Mouse (Mus musculus) c-Kit-positive CD71-positive TER-119-negative erythroid progenitor cells, embryonic 14.5 days (primary cell): ENCODE data around the gene Ugt1a9.
A peak's percentile ranks its signal among the peaks of the same experiment; 100 is the strongest.
"Not testable (repeated sequence)": the region's sequence is repeated elsewhere in the genome, so short reads cannot be mapped to it uniquely, and the experiment has no call there.

Experiments
- DNase-seq: peaks from one replicate; pipeline ENCODE4 v3.0.0-alpha.2; 2013; ENCODE audit warnings: low read depth

Gene Ugt1a9

DNA sequence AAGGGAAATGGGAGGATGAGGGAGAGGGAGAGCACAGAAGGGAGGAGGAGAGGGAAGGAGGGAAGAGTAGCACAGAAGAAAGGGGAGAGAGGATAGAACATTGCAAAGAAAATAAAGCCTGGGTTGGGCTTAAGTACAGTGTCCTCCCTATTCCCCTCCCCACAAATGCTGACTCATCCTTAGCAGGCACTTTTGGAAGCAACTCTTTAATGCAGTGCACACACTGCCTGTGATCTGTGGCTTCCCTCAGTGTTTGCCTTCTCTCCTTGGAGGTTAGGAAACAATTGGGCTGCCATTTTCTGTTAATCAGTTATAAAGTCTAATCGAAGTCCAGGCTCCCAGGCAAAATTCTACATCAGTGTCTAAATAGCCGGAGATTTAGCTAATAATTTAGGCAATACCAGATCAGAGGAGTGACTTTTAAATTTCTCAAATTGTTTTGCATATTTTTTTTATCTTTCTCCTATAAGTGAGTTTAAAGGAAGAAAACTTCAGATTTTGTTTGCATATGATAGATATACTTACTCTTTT lies 38.5 kb downstream of the Ugt1a9 start:
- DNase-seq = not testable (repeated sequence)

DNA sequence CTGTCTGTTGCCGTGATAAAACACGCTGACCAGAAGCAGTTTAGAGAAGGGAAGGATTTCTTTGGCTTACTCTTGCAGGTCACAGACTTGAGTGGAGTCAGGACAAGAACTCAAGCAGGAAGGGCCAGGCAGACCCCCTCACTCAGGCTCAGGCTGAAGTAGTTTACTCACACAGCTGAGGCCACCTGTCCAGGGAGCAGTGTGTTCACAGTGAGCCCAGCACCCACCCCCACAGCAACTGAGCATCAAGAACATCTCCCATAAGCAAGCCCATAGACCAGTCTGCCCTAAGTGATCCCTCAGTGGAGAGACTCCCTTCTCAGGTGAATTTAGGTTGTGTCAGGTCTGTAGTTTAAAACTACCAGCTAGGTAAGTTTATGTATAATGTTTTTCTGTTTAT lies 39.0 kb downstream of the Ugt1a9 start:
- not testable (repeated sequence) for DNase-seq

DNA sequence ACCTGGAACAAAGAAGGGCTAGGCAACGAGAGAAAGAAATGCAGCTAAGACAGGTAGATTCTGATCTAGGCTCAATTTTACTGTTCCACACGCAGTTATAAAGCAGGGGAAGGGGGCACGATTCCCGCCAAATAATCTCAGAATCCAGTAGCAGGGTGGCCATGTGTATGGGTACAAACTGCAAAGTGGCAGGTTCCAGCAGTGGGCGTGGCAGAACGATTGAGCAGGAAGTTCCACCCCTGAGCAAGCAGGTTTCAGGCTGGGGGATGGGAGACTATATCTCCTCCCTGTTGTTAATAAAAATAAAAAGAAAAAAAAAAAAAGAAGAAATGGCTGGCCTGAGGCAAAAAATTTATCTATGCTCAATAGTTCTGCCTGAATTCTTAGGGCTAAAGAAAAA lies 42.2 kb downstream of the Ugt1a9 start:
- not testable (repeated sequence) for DNase-seq

DNA sequence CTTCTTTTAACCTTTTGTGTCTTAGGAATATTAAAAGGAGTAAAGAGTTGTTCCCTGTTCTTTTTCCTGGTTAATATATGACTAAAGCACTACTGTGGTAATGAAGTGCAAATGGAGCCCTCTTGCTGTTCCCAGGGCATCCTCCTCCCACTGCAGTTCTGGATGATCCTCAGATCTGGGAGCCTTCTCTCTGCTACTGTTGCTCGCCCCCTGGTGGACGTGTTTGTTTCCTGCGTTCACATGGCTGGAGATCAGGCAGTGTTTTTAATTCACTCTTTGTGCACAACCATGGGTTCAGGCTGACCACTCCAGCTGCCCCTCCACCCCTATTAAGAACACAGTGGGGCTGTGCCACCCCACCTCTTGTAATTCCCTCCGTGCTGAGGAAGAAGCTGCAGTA lies 50.0 kb downstream of the Ugt1a9 start:
- DNase-seq = not testable (repeated sequence)

DNA sequence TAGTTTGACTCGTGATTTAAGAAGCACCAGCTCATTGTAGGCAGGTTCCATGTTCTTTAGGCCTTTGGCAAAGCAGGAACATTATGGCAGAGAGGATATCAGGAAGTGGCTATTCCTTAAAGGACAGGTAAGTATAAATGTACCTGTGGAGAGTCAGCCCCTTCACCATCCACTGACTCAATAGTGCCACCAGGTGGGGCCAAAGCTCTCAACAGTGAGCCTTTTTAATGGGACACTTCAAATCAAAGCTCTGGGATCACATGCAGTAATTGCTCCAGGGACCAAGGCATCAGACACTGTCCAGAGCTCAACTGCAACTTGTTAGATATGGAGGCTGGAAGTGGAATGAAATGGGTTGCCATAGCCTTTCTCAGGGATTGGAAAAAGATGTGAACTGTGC lies 50.9 kb downstream of the Ugt1a9 start:
- not testable (repeated sequence) for DNase-seq

DNA sequence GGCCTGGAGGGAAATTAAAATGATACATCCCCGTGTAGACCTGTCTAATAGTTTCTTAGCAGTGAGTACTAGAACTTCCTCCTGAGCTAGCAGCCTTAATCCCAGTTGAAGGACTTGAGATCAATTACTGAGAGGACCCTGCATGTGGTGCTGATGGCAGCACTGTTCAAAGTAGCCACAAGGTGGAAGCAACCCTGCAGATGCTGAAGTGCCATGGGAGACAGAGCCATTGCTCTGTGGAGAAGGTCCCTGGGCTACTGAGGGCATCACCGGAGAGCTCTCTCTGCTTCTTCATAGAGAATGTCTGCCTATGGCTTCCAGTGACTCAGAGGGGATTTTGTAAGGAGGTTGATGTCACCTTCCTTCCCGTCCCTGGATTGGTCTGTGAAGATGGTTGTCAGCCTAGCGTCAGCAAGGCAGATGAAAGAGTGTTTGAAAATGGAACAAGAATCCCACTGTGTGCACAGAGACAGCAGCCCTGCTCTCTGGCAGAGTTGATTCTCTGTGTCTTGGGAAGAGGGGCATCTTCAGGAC lies 55.3 kb downstream of the Ugt1a9 start:
- DNase-seq = not testable (repeated sequence)

DNA sequence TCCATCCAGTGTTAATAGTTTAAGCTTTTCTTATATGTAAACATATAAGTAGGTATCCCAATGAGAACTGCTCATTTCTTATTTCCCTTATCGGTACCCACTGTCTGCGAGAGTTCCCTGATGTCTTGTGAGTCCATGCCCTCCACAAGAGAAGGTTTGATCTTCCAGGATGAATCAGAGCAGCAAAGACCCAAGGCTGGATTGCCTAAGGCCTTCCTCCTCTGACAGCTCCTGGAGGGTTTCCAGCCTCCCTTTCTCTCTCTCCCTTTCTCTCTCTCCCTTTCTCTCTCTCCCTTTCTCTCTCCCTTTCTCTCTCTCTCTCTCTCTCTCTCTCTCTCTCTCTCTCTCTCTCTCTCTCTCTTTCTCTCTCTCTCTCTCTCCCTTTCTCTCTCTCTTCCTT lies 58.5 kb downstream of the Ugt1a9 start:
- DNase-seq = not testable (repeated sequence)

DNA sequence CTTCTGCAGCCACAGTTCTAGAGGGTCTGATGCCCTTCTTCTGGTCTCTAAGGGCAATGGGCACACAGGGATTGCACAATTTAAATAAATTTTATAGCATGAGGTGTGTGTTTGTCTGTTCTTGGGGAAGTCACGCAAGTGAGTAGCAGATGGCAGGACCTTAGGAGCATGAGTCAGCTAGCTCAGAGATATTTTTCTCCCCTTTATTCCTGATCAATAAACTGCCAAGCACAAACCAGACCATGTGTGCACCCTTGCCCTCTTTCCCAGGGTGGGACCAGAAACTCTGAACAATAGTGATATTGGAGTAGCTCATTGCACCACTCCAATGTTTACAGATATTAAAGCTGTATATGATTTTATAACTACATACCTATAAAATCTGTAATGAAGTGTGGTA lies 59.6 kb downstream of the Ugt1a9 start:
- DNase-seq = not testable (repeated sequence)

DNA sequence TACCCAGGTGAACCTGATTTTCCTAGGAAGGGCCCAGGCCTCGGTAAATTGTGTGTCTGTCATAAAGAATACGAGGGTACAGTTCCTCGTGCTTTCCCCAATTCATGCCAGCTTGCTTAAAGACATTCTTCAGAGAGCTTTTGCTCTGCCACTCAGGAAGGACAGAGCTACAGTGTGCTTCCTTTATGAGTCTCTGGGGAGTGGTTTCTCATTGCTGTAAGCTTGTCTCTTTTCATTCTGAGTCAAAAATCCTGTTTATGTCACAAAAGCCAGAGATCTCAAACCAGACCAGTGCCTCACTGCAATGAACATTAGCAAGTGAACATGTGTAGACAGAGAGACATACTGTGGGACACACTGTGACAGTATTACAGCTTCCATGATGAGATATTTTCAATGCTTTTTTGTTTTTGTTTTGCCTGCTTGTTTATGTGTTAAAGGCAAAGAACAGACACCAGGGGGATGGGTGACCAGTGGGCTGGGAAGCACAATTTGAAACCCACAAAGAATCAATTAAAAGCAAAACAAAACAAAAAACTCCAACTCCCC lies 63.4 kb downstream of the Ugt1a9 start:
- no peak for DNase-seq

DNA sequence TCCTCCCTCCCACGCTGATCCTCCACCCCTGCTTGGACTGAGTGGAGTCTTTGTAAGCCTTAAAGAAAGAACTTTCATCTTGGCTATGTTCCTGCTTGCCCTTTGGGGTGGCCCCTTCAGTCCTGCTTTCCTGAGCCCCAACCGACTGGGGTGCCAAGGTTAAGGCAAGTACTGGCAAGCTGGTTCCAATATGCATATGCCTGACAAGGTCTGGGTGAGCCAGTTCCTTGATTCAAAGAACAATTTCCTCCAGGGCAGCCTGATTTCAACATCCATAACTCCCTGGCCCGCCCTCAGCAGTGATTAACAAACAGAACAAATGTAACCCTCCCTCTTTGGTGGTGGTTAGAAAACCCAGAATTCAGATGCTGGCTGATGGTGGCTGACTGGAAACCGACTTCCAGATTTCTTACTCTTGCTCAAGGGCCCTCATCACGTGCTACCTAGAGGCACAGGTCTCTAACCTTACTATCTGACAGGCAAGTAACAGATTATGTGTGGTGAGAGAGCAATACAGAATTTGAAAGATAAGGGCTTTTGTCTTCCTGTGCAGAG lies 63.9 kb downstream of the Ugt1a9 start, which contains the start of gene Ugt1a6a:
Gene Ugt1a6a, plus strand, starts transcription at position 353 of the 555 bp plus-strand sequence.
- DNase-seq = not testable (repeated sequence)

DNA sequence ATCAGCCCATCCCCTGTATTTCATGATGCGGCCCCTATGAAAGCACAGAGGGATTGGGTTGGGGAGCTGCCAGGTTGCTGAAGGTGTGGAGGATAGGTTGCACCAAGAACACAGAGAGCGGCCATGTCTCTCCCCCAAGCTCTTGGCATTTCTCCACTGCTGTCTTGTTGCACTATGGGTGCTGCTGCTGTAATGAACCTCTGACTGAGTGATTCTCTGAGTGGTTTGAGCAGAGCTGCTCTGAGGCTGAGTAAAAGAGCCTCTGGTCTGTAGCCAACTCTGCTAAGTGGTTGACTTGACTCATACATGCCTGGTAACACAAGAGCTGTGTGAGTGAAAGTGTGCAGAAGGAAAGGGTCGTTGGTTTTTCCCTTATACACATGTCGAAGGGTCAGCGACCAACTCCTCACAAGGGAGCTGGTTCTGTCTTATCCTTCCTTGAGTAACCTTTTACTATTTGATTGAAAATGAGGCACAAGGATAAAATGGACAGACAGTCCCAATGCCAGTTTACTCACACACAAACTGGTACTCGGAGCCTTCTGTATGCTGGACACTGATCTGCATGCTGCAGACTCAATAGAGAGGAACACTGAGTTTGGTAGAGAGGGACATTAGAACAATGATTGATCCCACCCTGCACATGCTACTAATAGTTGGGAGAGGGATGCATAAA lies 64.8 kb downstream of the Ugt1a9 start:
- DNase-seq = not testable (repeated sequence)

DNA sequence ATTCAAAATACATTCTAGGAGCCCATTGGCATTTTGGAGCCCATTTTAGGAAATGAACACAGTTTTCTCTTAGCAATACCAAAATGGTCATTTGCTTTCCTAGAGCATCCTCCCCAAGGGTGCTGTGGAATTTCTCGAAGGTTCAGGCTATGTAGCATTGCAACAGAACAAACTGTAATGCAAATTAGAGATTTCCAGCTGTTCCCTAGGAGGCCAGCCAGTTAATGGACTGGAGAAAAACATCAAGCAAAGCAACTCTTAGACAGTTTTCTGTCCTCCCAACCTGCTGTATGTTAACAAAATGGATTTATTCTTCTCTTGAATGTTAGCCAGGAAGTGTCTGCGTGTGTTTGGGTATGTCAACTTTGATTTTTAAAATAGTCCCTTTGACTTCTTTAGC lies 66.0 kb downstream of the Ugt1a9 start:
- no peak for DNase-seq

DNA sequence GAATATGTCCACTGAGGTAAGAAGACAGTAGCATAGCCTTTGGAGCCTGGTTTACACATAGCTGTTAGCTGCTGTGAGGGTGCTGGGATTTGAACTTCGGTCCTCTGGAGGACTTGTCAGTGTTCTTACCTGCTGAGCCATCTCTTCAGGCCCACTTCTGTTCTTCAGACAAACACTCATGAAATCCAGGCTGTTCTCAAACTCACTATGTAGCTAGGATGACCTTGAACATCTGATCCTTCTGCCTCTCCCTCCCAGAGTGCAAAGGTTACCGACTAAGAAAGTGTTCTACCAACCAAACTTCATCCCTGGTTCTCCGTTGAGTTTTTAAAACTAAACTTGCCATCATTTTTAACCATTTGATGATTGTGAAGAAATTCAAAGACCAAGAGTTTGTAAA lies 66.7 kb downstream of the Ugt1a9 start:
- DNase-seq = no peak

DNA sequence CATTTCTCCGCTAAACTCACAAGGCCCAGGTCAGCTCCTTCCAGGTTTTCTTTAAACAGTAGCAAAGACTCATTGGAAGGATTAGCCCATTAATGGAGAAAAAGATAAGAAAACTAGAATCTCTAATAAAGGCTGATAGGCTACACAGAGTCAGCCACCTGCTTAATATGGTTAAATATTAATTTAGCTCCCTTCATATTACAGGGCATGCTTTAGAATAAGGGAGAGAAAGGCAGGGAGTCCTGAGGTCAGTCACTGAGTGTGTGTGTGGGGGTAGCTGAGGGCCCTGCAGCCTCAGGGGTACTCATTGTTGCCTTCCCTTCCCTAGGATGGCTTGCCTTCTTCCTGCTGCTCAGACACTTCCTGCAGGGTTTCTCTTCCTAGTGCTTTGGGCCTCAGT lies 67.5 kb downstream of the Ugt1a9 start:
- DNase-seq = no peak

DNA sequence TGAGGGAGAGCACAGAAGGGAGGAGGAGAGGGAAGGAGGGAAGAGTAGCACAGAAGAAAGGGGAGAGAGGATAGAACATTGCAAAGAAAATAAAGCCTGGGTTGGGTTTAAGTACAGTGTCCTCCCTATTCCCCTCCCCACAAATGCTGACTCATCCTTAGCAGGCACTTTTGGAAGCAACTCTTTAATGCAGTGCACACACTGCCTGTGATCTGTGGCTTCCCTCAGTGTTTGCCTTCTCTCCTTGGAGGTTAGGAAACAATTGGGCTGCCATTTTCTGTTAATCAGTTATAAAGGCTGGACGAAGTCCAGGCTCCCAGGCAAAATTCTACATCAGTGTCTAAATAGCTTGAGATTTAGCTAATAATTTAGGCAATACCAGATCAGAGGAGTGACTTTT lies 69.9 kb downstream of the Ugt1a9 start:
- not testable (repeated sequence) for DNase-seq

DNA sequence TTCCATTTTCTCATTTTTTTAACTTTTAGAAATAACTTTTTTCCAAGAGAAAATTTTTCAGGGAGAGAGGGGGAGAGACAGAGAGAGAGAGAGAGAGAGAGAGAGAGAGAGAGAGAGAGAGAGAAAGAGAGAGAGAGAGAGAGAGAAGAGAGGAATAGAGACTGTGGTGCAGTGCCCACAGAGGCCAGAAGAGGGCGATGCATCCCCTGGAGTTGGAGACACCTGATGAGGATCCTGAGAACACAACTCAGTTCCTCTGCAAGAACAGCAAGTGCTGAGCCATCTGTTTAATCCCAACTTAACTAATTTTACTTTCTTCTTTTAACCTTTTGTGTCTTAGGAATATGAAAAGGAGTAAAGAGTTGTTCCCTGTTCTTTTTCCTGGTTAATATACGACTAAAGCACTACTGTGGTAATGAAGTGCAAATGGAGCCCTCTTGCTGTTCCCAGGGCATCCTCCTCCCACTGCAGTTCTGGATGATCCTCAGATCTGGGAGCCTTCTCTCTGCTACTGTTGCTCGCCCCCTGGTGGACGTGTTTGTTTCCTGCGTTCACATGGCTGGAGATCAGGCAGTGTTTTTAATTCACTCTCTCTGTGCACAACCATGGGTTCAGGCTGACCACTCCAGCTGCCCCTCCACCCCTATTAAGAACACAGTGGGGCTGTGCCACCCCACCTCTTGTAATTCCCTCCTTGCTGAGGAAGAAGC lies 73.5 kb downstream of the Ugt1a9 start:
- DNase-seq = not testable (repeated sequence)

DNA sequence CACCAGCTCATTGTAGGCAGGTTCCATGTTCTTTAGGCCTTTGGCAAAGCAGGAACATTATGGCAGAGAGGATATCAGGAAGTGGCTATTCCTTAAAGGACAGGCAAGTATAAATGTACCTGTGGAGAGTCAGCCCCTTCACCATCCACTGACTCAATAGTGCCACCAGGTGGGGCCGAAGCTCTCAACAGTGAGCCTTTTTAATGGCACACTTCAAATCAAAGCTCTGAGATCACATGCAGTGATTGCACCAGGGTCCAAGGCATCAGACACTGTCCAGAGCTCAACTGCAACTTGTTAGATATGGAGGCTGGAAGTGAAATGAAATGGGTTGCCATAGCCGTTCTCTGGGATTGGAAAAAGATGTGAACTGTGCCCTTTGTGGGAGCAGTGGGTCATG lies 74.7 kb downstream of the Ugt1a9 start:
- DNase-seq = peak; percentile 9

DNA sequence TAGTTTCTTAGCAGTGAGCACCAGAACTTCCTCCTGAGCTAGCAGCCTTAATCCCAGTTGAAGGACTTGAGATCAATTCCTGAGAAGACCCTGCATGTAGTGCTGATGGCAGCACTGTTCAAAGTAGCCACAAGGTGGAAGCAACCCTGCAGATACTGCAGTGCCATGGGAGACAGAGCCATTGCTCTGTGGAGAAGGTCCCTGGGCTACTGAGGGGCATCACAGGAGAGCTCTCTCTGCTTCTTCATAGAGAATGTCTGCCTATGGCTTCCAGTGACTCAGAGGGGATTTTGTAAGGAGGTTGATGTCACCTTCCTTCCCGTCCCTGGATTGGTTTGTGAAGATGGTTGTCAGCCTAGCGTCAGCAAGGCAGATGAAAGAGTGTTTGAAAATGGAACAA lies 79.5 kb downstream of the Ugt1a9 start:
- DNase-seq = not testable (repeated sequence)

DNA sequence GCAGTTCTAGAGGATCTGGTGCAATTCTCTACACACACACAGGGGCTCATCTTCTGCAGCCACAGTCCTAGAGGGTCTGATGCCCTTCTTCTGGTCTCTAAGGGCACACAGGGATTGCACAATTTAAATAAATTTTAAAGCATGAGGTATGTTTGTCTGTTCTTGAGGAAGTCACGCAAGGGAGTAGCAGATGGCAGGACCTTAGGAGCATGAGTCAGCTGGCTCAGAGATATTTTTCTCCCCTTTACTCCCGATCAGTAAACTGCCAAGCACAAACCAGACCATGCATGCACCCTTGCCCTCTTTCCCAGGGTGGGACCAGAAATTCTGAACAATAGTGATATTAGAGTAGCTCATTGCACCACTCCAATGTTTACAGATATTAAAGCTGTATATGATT lies 87.8 kb downstream of the Ugt1a9 start:
- no peak for DNase-seq

DNA sequence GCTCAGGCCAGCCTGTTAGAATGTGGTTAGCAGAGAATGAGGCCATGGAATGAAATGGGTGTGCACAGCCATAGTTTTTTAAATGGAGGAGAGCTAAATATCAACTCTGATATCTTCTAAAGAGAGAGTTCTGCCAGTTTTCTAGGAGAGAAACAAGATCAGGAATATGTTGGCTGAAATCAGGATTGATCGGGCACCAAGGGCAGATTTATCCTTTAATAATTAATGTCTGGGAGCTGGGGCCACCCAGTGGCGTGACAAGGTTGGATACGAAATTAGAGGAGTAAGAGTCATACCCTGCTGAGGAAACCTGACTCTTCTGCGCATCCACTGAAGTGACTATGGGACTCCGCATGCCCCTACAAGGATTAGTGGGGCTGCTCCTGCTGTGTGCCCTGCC lies 95.1 kb downstream of the Ugt1a9 start, which contains the start of gene Ugt1a5:
Gene Ugt1a5, plus strand, starts transcription at position 302 of the 400 bp plus-strand sequence.
- DNase-seq = no peak

DNA sequence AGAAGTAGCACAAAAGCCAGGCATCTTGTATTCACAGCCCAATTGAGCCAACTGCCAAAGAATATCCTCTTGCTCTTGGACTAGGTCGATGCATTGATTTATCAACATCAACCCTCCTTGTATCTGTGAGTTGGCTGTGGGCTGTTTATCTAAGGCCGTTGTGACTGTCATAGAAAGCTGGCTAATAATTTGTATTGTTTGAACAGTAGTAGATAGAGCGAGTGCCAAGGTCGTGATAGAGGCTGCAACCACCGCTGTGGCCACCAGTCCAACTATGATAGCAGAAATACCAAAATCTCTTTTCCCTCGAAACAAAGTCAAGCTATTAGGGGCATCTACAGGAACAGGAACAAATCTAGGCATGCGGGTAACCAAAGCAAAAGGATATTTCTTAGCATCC lies 101.6 kb downstream of the Ugt1a9 start:
- DNase-seq = not testable (repeated sequence)

DNA sequence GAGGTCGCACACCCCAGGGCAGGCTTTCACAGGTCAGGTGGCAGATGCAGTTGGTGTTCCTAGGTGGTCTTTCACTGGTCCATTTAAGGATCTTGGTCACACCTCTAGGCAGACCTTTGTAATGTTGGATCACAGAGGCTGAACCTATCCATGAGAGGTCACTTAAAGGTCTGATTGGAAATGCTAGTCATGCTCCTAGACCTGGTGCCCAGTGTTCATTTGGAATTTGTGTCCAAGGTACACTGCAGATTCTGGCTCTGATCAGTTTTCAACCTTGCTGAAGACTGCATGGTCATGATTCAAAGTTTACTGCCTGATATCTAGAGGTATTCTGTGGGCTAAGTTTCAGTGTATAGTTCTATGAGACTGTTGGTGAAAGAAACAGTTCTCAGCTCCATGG lies 109.1 kb downstream of the Ugt1a9 start:
- DNase-seq = no peak
